Mouse (Mus musculus): ENCODE results near the gene Cep95. TPM values are rescaled to one million over a fixed set of nuclear protein-coding genes. Genes with fewer than 3 reads are reported as not detected.
A peak's percentile ranks its signal among the peaks of the same experiment; 100 is the strongest.
"Not testable (repeated sequence)": the region's sequence is repeated elsewhere in the genome, so short reads cannot be mapped to it uniquely, and the experiment has no call there.

The Cep95 gene
- total RNA-seq, 2 experiments from 2014 or later, result 3.1 to 3.9 TPM

DNA sequence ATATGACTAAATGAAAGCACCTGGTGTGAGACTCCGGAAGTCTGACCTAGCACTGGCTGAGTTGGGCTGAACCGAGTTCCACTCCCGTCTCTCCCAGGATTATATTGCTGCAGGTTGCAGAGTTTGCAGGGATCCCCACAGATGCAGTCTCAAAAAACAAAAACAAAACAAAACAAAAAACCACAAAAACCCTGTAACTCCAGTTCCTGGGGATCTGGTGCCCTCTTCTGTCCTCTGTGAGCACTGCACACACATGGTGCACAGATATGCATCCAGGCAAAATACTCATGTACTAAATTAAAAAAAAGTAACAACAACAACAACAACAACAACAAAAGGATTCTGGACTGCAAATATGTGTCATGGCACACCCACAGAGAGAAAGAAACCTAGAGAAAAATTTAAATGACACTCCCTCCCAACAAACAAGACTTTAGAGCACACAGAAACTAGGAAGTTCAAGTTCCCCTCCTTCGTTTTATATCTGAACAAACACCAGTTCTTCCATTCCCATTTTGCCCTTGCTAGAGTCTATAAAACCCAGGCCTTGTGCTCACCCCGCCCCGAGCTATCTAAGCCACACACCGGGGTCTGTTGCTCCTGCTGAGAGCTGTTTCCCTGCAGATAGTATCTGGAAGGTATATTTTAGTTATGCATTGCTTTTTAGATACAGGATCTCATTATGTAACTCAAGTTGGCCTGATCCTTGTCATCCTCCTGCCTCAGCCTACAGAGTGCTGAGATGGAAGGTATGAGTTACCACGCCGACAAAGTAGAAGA, 18.7 kb upstream of the Cep95 start:
- intact Hi-C loops (cut with DNase I), result no loop called here
- DNase-seq, result no peak

DNA sequence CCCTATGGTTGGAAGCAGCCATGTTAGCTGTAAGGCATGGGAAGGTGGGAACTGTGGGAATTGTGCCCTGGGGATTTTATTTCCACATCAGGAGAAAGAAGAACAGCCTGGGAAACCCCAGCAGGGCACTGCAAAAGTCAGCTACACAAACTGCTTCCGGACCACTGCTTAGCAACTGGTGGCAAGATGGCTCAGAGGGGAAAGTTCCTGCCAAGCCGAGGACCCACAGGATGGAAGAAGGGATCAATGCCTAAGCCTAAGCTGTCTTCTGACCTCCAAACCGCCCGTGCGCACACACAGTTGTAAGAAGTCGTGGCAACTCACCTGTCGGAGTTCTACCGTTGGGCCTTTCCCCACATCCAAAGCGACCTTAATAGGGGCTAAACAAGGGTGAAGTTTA, 16.0 kb upstream of the Cep95 start:
- intact Hi-C loops (cut with DNase I), result no loop called here
- DNase-seq, result no peak

DNA sequence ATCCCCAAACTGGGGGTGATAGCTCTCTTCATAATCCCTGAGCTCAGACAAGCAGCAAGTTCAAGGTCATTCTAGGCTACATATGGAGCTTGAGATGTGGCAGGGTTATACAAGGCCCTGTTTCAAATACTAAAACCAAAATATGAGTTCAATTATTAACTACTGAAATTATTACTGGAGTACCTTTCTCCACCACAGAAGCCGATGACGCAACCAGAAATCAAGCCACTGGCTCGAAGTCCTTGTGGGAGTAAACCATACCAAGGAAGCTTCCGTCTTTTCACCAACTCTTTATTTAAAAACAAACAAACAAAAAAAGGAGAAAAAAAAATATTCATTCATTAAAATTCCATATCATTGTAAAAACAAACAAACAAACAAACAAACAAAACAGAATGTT, 12.1 kb upstream of the Cep95 start:
- intact Hi-C loops (cut with DNase I), result no loop called here
- no peak for DNase-seq

DNA sequence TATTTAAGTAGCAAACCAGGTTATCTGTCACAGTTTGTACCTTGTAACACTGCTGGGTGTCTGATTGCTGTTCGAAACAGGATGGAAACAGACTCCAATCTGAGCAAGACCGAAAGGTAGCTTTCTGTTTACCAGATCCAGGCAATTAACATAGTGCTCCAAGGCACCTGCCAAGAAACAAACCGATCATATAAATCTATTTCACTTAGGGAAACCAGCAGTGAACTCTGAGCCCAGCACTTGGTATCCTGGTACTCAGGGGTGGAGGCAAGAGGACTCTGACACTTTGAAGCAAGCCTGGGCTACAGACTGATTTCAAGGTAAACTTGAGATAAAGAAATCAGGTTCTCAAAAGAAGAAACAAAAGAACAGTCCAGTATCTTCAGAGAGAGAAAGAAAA, 11.7 kb upstream of the Cep95 start:
- DNase-seq, result no peak
- intact Hi-C loops (cut with DNase I), result no loop called here

DNA sequence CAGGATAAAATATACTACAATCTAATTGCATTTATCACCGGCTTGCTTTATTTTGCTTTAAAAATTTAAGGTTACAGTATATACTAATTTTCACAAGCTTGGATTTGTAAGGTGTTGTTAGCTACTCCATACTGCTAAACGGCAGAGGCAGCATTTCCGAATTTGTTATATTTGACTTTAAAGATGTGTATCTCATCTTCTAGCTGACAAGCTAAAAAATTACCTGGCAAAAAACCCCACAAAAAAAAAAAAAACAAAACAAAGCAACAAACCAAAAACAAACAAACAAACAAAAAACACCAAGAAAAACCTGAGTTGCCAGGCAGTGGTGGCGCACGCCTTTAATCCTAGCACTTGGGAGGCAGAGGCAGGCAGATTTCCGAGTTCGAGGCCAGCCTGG, 10.9 kb upstream of the Cep95 start:
- DNase-seq, result no peak
- intact Hi-C loops (cut with DNase I), result no loop called here

DNA sequence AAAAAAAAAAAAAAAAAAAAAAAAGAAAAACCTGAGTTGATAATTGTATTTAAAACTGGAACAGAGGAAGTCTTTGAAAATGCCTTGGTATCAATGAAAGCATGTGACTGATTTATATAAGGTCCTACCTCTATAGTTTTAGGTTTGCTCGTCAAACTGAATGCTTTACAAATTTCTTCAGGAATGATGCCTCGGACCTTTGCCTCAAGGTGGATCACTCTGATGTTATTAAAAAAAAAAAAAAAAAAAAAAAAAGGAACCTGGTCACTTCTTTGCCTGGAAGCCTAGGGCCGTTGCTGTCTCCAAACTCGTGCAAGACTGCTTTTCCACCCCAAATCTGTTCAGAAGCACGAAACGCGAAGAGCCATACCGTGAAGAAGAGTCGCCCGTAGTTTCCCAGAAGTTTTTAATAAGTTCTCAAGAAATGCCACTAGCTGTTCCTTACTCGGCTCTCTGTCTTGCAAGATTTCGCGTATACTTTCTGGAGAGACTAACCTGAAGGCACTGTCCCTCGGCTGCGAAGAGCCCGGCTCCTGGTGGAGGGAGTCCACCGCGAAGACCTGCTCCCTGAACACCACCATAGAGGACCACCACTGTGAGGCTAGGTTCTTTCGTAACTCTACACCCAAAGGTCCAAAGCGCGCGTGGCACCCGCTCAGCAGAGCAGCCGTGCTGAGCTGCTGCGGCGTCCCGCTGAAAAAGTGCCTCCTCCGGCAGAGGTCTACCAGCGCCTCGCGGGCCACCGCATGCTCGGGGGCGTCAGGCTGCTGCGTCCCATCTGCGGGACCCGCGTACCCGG, 10.3 kb upstream of the Cep95 start:
- intact Hi-C loops (cut with DNase I), result no loop called here
- DNase-seq, result no peak

DNA sequence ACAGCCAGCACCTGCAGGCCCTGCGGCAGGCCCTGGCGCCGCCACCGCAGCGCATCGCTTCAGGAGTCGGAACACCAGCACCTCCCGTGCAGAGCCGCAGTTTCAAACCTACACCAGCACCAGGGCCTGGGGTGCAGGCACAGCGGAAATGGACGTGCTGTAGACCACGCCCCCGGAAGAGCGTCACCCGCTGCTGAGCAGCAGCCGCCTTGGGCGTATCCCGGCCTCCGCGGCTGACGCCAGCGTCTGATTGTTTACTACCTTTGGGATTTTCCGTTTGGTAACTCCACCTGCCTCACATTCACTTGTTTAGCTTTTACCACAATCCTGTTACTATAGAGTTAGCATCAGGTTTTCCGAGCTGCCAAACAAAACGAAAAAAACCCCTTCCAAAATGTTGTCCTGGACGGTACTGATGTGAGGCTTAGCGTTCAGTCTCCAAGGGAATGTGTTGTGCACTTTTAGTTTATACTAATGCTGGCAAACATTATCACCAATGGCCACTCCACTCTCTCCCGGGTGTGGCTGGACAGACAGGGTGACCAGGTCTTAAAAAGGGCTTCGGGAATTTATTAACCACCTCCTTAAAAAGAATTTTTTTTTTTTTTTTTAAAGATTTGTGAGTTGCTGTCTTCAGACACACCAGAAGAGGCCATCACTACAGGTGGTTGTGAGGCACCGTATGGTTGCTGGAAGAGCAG, 9.5 kb upstream of the Cep95 start, which contains the start of gene Polg2:
Polg2 (minus strand) TSS at position 150 of the 701 bp plus-strand sequence.
- intact Hi-C loops (cut with DNase I), result no loop called here
- DNase-seq, result peak; percentile 84 to 88

DNA sequence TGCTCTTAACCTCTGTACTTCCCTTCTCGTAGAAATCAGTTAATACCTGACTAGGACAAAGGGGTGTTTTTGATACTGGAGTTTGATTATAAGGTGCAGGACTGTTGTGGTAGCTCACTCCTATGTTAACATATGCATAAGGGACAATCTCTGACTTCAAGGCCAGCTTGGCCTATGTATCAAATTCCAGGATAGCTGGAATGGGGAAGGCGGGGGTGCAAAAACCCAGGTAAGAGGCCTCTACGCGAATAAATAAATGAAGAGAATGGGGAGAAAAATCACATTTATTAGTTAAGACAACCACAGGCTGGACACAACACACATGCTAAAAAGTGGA, 9.0 kb upstream of the Cep95 start:
- intact Hi-C loops (cut with DNase I), result no loop called here
- no peak for DNase-seq

DNA sequence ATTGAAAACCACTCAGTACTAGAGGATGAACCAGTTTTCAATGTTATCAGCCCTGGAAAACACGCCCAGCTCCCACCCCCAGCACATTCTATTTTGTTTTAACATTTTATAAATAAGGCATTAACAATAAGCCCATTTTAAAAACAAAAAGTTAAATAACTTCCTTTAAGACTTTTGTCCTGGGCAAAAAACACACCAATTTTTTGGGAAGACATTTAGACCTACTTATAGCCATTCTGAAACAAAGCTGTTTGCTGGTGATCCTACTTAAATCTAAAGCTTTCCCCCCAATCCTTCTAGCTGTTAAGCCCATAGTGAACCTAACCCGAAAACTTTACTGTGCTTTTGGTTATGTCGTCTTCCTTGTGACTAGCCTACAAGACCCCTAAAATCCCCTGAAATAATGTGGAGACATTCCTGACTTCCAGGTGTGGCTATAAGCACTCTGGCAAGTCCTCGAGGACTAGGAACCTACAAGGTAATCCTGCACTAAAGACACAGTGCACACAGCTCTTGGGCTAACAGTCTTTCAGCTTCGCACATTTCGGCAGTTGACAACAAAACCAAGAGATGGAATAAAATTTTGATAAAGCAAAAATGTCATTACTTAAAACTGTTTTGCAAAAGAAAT, 8.3 kb upstream of the Cep95 start:
- intact Hi-C loops (cut with DNase I), result no loop called here
- no peak for DNase-seq

DNA sequence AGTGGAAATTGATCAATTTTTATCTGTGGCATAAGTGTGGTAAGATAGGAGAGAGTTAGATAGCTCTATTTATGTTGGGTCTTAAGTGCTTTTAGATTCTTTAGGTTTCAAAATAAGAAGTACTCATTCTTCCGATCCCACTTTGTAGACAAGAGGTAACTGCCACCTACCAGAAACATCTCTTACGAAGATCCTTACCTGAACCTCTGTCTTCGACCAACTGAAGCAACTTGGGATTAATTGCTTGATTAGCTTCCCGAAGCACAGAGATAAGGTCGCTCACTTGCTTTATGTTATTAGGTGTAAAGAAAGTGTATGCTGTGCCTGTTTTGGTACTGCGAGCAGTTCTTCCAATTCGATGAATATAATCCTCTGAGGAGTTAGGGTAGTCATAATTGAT, 6.8 kb upstream of the Cep95 start:
- intact Hi-C loops (cut with DNase I); DNase-seq: not testable (repeated sequence)

DNA sequence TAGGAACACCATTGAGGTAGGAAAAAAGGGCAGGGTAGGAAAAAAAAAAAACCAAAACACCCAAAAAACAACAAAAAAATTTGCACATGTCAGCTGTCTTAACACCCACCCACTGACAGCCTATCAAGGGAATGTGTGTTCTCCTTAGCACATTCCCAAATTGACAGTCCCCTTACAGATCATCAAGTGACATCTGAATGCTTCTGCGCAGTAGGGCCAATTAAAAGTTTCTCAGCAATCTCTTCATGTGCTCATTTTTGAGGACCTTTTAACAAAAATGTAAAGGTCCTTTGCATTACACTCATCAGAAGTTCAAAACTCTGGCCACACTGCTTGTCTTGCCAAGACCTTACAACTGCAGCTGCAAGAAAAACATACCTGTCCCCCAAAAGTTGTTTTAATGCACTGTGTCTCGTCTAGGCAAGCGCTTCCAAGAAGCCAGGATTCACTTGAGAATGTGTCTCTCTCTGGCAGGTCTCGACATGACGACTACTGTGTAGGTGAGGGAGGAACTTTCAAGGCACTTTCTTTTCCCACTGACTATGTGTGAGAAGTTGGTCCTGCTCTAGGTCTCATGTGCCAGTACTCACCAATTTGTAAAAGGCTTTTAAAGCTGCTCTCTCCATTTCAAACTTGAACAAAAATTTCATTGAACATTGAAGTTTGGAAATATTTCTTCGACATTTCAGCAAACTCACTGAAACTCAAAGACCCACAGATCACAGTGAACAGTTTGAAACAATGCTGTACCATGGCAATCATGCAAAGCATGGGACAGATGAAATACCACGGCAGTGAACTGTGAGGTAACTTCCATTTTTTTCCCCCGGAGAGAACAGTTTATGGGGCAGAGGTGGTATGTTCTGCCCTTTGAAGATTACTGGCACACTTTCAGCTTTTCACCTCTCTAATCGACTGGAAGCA, 5.9 kb upstream of the Cep95 start:
- DNase-seq, result no peak
- intact Hi-C loops (cut with DNase I), result no loop called here

DNA sequence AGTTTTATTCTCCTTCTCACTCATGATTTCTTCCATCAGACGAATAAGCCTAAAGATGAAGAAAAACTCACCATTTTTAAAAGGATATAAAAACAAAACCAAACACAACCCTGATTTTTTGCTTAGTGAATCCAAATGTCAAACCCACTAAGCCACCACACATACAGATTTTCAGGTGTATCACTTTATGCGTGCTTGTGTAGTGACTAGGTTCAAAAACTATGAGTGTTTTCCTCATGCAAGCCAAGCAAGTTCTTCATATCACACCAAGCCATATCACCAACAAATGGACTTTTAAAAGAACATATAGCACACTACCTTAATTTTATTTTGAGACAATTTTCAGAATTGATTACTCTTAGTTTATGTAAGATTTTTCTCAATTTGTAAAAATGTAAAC, 4.6 kb upstream of the Cep95 start:
- intact Hi-C loops (cut with DNase I), result no loop called here
- DNase-seq, result no peak

DNA sequence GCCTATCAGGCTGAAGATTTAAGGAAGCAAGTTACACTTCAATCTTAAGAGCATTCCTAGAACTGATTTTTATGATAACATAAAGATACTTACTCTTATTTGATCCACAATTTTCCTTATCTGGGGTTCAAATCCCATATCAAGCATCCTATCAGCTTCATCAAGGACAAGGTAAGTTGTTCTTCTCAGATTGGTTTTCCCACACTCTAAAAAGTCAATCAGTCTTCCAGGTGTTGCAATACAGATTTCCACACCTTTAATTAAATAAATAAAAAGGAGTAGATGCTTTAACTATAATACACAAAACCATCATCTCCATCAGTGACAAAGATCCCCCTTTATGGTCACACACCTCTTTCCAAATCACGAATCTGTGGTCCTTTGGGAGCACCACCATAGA, 4.0 kb upstream of the Cep95 start:
- no peak for DNase-seq
- intact Hi-C loops (cut with DNase I), result no loop called here

DNA sequence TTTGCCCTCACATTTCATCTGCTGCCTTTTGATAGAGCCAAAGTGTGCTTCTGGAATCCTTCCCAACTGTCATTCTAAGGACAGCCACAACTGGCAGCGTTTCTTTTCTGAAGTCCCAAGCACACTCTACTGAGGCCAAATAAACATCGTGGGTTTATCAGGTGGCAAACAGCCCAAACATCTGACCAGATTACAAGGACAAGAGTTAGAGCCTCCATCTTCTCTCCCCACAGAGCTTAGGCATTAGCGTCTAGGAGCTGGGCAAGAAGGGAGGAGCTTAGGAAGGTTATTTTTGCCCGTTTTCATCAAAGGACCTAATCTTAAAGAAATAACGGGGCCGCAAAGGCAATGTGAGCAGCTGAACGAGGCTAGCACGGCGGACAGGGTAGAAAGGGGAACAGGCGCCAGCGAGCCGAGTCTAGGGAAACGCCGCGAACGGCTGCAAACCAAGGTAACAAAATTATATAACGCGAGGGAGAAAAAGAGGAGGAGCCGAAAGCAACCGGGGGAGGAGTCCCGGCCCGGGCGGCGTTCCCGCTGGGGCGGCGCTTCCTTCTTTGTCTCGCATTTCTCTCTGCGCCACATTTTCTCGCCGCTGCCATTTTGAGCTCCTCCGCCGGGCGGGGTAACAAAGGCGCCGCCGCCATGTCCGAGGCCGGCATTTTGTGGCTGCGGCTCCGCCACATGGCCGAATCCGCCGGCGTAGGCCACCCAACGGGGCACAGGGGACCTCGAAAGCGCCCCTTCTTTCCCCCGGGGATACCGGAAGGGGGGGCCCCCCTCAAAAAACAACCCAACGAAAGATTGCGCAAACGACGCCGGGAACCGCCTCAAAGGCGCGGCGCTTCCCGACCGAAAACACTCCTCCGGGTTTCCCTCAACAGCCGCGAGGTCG, 1.7 kb upstream of the Cep95 start:
- peak; percentile 91 to 93 for DNase-seq
- intact Hi-C loops (cut with DNase I), result no loop called here

DNA sequence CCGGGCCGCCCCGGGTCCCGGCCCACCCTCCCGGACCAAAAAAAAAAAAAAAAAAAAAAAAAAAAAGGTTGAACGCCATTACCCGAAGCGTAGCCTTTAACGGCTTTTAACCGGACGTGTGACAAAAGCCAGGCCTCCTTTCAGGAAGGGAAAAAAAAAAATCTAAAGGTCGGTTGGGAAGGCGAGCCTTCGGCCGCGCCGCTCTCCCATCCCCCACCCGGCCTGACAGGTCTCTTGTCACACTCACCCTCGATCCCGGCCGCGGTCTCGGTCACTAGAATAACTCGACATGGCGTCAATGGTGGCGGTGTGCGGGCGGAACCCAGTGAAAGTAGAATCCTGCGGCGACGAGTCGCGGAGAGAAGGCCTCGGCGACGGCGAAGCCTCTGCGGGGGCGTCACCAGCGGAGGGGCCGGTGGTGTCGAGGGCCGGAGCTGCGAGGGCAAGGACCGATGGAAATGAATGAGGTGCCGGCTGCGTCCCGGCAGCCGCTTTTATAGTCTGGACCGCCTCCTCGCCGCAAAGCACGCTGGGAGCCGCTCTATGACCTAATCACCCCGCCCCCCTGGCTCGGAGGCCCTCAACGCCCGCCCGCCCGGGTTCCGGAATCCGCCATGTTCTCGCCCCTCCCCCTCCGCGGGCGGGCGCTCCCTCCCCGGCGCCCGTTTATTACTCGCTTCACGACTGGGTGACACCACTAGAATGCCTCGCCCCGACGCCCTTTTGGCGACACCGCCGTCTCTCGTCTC, 852 bp upstream of the Cep95 start:
- intact Hi-C loops (cut with DNase I), result no loop called here
- DNase-seq, result peak; percentile 98

DNA sequence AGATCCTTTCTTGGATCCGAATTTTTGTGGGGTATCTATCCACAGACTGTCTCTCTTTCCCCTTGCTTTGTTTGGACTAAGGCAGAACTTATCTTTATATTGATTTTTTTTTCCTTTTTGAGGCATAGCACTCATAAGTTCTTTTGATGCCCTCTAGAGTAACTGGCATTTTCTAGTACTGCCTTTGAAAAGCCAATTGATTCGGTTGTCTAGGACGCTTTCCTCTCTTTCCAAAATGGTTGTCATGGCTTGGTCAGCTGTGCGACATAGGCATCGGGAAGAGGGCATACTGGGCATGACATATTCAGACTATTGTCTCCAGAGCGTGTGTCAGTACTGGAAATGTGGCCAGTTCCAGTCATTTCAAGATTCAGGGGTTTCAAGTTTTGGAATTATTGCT, 597 bp downstream of the Cep95 start:
- DNase-seq, result no peak
- intact Hi-C loops (cut with DNase I), result no loop called here

DNA sequence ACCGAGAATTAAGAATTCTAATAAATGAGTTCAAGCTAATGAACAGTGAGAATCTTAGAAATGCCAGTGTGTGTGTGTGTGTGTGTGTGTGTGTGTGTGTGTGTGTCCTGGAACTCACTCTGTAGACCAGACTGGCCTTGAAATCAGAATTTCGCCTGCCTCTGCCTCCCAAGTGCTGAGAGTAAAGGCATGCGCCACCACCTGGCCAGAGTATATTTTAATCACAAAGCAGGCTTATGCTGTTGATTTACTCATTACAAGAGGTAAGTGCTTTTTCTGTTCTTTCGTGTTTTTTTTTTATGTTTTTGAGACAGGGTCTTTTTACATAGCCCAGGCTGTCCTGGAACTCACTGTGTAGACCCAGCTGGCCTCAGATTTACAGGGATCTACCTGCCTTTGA, 4.8 kb downstream of the Cep95 start:
- no peak for DNase-seq
- intact Hi-C loops (cut with DNase I), result no loop called here

DNA sequence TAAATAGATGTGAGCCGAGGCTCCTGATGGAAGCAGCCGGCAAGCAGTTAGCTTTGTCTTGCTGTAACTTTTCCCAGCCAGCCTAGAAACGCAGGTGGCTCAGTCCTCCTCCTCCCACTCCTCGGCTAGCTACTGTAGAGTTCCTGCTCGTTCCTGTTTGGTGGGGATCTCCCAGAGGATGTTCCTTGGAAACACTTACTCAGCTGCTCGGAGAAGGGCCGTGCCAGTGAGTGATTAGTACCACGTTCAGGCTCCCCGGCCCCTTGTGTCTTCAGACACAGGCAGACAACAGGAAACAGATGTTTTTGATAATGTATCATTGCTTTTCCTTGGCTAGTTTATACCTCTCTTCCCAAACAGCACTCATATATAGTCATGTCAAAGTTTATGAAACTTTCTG, 6.6 kb downstream of the Cep95 start:
- intact Hi-C loops (cut with DNase I), result no loop called here
- no peak for DNase-seq

Data from gastrocnemius, postnatal 36 days (tissue).